Mouse (Mus musculus) leukemia stem cell, adult 10-12 weeks (primary cell): ENCODE data around the gene Gm5936. TPM values are rescaled to one million over a fixed set of nuclear protein-coding genes. Genes with fewer than 3 reads are reported as not detected.

Source experiments
- polyA plus RNA-seq: library from polyadenylated mRNA; stranded (reverse); fragments of >175 nt; gene quantifications from 2 replicates; pipeline ENCODE4 v1.2.3, GENCODE M21; 2012; ENCODE audit warnings: low replicate concordance

Gm5936 gene
- polyA plus RNA-seq, result not detected in 2 replicates

GRCm38 (mm10) chrX:74836842-74837522 is at the start of gene Gm5936:
Gene Gm5936, plus strand, starts transcription at chrX:74837196.

Other genes with a start within 250 kb of the Gm5936 start
- gene Olfr1325, start 244.5 kb upstream of the Gm5936 start, polyA plus RNA-seq, result not detected in 2 replicates
- gene Gm5640, start 191.6 kb upstream of the Gm5936 start, polyA plus RNA-seq, result not detected in 2 replicates
- not detected in 2 replicates for gene Gm6890, start 96.3 kb upstream of the Gm5936 start, polyA plus RNA-seq
- gene Gab3, start 248.3 kb downstream of the Gm5936 start, polyA plus RNA-seq, result 0.15 and 0.36 TPM in 2 replicates